Mouse (Mus musculus): ENCODE data around the gene Pomp. TPM values are rescaled to one million over a fixed set of nuclear protein-coding genes. Genes with fewer than 3 reads are reported as not detected.
A peak's percentile ranks its signal among the peaks of the same experiment; 100 is the strongest.
"Not testable (repeated sequence)": the region's sequence is repeated elsewhere in the genome, so short reads cannot be mapped to it uniquely, and the experiment has no call there.

Pomp gene
- polyA plus RNA-seq, 1 experiment from 2014 or later, result 481 TPM

DNA sequence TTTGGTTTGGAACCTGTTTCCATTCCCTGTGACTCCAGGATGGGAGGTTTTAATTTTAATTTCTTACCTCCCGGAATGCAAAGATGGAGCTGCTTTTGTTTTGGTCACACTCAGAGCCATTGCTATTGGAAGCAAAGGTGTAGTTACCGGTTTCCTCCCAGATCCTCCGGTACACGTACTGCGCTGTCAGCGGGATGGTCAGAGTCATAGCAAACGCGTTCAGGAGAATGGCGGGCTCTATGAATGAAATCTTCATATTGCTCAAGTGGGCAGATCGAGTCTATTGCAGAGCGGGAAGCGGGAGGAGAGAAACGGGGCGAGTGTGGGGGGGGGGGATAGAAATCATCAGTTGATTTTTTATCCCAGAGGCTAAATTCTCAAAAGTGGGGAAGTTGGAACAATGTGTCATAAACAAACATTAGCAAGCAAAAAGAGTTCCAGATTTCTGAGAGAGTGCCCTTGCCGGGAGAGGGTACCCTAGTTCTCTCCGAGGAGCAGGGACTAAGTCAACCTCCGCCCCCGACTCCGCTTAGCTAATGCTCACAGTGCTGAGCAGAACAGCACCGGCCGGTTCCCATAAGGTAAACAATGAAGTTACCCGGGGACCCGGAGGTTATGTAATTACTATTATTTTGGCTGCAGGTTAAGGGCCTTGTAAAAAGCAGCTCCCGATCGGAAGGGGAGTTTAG lies 33.6 kb downstream of the Pomp start:
- Histone ChIP-seq H3K4me1 (peaks cover 18% of the 10 kb centered on the region), H3K4me3 (replicated peaks) (peak overlapping the region; percentile 66), H3K36me3 (no peaks in the 10 kb centered on the region), H3K9me3 (replicated peaks) (no peaks in the 10 kb centered on the region), H3K27ac (no peak overlapping the region), H3K27me3 (peaks cover 30% of the 10 kb centered on the region), H3K9ac (peak overlapping the region; percentile 45), H3K4me2 (peak overlapping the region; percentile 94)
- WGBS, result 3% methylated on average over 25 of the region's 25 CpGs
- ATAC-seq (replicated peaks; ENCODE audit: low FRiP score), result peak; percentile 54; the same call in 1 of the 2 replicates

DNA sequence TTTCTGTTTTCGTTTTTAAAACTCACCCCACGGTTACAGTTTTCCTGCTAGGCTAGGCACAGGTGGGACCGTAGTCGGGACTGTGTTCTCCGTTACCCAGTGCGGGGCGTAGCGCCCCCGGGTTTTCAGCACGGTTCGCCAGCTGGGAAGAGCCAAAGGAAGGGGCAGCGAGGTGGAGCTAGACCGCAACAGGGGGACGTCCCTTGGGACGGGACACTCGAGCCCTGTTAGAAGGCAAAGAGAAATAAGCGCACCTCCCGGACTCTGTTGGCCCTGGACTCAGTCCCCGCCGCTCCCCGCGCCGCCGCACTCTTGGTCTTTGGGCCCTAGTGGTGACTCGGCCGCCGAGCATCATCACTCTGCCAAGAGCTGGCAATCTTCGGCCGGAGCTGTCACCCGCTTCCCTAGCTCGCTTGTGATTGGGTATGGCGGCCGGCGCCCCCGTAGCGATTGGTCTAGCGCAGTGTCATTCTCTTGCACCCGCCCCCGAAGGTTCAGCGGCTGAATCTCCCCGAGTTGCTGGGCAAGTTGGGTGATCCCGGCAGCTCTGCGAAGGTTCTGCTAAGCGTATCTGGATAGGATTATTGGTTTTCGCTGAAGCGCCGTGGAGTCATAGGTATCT lies 34.3 kb downstream of the Pomp start, which contains the start of gene Slc46a3:
Slc46a3 (minus strand) TSS at position 361 of the 622 bp plus-strand sequence.
- H3K36me3 ChIP-seq, result no peaks in the 10 kb centered on the region
- peak; percentile 99 for ATAC-seq (replicated peaks; ENCODE audit: low FRiP score)
- no peaks in the 10 kb centered on the region for H3K9me3 ChIP-seq (replicated peaks)
- H3K4me2 ChIP-seq, result peak within 1 kb of the TSS; percentile 94
- H3K4me1 ChIP-seq, result peaks cover 18% of the 10 kb centered on the region
- H3K9ac ChIP-seq, result peak within 1 kb of the TSS; percentile 45
- H3K27ac ChIP-seq, result no peak within 1 kb of the TSS
- under 1% methylated on average over 47 of the region's 47 CpGs for WGBS
- H3K27me3 ChIP-seq, result peaks cover 30% of the 10 kb centered on the region
- peak within 1 kb of the TSS; percentile 66 for H3K4me3 ChIP-seq (replicated peaks)

DNA sequence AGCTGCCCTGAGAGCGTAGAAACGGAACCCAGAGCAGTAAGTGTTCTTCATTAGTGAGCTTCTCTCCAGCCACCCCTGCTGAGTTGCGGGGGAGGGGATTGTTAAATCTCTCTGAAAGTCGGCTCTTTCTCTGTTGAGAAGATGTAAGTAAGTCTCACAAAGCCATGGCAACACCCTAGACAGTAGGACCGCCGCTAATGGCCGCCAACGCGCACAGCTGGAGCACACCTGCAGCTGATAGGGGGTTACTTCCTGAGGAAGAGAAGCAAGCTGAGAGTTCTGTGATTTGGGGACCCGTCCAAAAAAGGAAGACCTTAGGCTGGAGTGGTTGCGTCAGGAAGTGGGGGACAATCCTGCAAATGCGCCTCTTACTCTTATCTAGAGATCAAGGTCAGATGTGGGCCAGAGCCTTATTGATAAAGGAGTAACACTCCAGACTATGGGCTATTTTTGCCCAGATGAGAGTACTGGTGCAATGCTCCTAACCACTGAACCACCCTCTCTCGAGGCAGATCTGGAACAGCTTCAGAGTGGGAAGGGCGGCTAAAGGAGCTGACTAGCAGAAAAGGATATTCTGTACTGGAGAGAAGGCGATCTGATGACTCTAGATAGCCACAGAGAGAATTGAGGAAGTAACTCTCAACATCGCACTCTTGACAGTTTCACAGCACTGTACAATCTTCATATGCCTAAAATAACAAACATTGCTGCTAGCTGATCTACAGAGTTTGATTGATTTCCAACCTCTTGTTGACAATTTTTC lies 35.4 kb downstream of the Pomp start:
- no peak overlapping the region for H3K27ac ChIP-seq
- peaks cover 30% of the 10 kb centered on the region for H3K27me3 ChIP-seq
- H3K9ac ChIP-seq, result no peak overlapping the region
- H3K9me3 ChIP-seq (replicated peaks), result no peaks in the 10 kb centered on the region
- no peaks in the 10 kb centered on the region for H3K36me3 ChIP-seq
- peak overlapping the region; percentile 66 for H3K4me3 ChIP-seq (replicated peaks)
- peaks cover 18% of the 10 kb centered on the region for H3K4me1 ChIP-seq
- ATAC-seq (replicated peaks; ENCODE audit: low FRiP score), result no peak
- 22% methylated on average over 16 of the region's 16 CpGs for WGBS
- peak overlapping the region; percentile 94 for H3K4me2 ChIP-seq

DNA sequence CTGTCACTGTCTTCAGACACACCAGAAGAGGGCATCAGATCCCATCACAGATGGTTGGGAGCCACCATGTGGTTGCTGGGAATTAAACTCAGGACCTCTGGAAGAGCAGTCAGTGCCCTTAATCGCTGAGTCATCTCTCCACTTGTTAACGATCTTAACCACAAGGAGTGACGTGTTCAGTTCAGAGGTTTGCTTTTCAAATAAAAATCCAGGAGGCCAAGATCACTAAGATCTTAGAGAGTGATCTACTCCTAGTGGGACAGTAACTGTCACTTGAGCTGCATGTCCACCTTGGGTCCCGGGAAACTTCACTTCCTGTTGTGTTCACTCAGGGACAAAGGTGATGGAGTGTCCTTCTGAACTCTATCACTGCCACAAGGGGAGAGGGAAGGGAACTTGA lies 36.2 kb downstream of the Pomp start:
- H3K4me3 ChIP-seq (replicated peaks); H3K27ac ChIP-seq; H3K9me3 ChIP-seq (replicated peaks); H3K36me3 ChIP-seq; H3K9ac ChIP-seq; H3K4me2 ChIP-seq; ATAC-seq (replicated peaks; ENCODE audit: low FRiP score): not testable (repeated sequence)
- Histone ChIP-seq H3K27me3 (peaks cover 30% of the 10 kb centered on the region), H3K4me1 (peaks cover 18% of the 10 kb centered on the region)
- 73% methylated on average over 4 of the region's 4 CpGs for WGBS

DNA sequence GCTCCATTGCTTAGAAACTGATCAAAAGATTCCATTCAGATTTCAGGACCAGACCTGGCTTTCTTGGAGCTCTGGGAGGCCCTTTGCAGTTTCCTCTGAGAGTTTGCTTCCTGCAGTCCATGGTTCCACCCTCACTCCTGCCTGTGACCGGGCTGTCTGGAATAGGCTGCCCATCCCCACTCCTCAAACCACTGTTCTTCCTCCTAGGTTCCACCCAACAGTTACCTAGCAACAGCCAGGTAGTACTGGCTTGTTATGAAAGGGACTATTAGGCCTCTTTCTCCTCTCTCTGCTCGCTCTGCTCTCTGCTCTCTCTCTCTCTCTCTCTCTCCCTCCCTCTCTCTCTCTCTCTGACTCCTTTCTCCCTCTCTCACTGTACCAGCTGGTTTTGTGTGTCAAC lies 38.0 kb downstream of the Pomp start:
- Histone ChIP-seq H3K27ac (no peak overlapping the region), H3K4me2 (no peak overlapping the region), H3K4me3 (replicated peaks) (no peak overlapping the region), H3K36me3 (no peaks in the 10 kb centered on the region), H3K9ac (no peak overlapping the region), H3K9me3 (replicated peaks) (no peaks in the 10 kb centered on the region), H3K4me1 (peaks cover 16% of the 10 kb centered on the region), H3K27me3 (peaks cover 21% of the 10 kb centered on the region)
- 71% methylated on average over 2 of the region's 2 CpGs for WGBS
- ATAC-seq (replicated peaks; ENCODE audit: low FRiP score), result no peak

DNA sequence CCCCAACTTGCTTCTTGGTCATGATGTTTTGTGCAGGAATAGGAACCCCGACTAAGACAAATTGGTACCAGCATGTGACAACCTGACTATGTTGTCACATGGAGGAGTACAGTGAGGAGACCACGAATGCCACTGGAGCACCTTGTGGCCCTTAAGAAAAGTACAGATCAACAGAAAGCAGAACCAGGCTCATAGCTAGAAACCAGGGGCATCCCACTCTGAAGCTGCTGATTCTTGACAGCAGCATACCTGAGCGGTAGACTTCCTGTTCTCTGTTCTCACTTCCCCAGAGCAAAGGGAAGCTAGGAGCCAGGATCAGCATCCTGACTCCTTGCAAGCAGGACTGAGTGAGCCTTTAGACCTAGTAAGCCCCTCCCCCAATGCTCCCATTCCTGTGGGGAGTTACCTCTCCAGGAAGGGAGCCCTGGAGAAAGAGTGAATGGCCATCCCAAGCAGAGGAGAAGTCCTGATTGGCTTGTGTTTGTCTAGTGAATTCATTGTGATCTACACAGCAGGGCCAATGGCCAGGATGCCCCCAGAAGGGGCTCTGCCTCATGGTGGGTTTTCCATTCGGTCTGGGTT lies 38.8 kb downstream of the Pomp start:
- Histone ChIP-seq H3K27me3 (peaks cover 14% of the 10 kb centered on the region), H3K9me3 (replicated peaks) (no peaks in the 10 kb centered on the region), H3K4me3 (replicated peaks) (no peak overlapping the region), H3K27ac (no peak overlapping the region), H3K4me2 (no peak overlapping the region), H3K9ac (no peak overlapping the region), H3K36me3 (no peaks in the 10 kb centered on the region), H3K4me1 (peaks cover 10% of the 10 kb centered on the region)
- no peak for ATAC-seq (replicated peaks; ENCODE audit: low FRiP score)
- 71% methylated on average over 4 of the region's 4 CpGs for WGBS

DNA sequence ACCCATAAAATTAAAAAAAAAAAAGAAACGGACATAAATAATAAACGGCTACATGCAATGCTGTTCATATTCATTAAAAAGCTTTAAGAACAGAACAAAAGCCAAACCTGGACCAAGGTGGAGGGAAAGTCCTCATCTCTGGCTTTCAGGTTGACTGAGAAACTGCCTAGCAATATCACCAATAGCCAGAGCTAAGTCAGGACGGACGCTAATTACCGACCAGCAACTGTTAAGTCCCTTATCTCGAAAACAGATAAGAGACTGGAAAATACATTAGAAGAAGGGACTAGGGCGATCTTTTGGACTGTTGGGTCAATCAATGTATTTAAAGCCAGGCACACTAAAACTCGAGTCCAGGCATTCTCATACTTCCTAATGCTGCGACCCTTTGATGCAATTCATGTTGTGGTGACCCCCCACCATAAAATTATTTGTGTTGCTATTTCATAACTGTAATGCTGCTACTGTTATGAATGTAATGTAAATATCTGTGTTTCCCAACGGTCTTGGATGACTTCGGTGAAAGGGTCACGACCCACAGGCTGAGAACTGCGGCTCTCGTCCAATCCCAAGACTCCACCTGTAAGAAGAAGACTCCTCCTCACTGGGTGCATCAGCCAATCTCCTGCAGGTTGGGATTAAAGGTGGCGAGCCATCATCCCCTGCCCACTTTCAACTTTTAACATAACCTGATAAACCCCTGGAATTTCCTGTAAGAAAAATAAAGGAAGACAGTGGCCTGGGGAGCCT lies 41.9 kb downstream of the Pomp start:
- Histone ChIP-seq H3K9me3 (replicated peaks) (no peaks in the 10 kb centered on the region), H3K27ac (no peak overlapping the region), H3K9ac (no peak overlapping the region), H3K4me3 (replicated peaks) (no peak overlapping the region), H3K4me1 (no peaks in the 10 kb centered on the region), H3K27me3 (no peaks in the 10 kb centered on the region), H3K36me3 (no peaks in the 10 kb centered on the region), H3K4me2 (no peak overlapping the region)
- no peak for ATAC-seq (replicated peaks; ENCODE audit: low FRiP score)
- WGBS, result 85% methylated on average over 15 of the region's 15 CpGs

DNA sequence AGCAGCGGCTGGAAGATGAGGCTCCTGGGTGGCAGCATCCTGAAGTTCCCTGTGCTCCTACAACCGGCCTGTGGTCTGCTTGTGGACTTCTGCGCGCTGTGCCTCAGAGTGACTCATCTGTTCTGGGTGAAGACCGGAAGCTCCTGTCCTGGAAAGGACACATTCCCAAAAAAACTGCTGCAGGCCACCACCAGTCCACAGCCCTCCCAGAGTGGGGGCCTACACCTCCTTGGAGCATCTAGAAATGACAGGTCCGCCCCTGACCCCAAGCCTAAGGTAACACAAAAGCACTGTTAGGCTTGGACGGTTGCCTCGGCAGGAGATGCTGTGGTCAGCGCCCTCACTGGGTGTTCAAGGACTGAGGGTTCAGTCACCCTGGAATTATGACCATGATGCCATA lies 42.9 kb downstream of the Pomp start:
- Histone ChIP-seq H3K9ac (no peak overlapping the region), H3K36me3 (no peaks in the 10 kb centered on the region), H3K9me3 (replicated peaks) (no peaks in the 10 kb centered on the region), H3K4me2 (no peak overlapping the region), H3K4me3 (replicated peaks) (no peak overlapping the region), H3K4me1 (no peaks in the 10 kb centered on the region), H3K27ac (no peak overlapping the region), H3K27me3 (no peaks in the 10 kb centered on the region)
- no peak for ATAC-seq (replicated peaks; ENCODE audit: low FRiP score)
- WGBS, result 85% methylated on average over 9 of the region's 9 CpGs

DNA sequence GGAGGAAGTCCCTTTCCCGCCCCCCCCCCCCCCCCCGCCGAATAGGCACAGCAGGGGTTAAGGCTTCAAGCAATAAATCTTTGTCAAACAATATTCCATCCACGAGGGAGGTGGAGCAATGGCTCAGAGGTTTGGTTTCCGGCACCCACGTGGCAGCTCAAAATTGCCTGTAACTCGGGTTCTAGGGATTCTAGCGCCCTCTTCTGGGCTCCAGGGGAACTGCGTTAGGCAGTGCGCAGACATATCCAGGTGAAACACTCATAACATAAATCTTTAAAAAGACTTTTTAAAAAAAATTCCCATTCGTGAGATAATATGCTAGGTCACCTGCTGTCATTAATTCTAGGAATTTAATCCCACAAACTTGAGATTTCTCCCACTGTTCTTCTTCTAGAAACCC lies 46.9 kb downstream of the Pomp start:
- Histone ChIP-seq H3K36me3 (no peaks in the 10 kb centered on the region), H3K4me1 (no peaks in the 10 kb centered on the region)

DNA sequence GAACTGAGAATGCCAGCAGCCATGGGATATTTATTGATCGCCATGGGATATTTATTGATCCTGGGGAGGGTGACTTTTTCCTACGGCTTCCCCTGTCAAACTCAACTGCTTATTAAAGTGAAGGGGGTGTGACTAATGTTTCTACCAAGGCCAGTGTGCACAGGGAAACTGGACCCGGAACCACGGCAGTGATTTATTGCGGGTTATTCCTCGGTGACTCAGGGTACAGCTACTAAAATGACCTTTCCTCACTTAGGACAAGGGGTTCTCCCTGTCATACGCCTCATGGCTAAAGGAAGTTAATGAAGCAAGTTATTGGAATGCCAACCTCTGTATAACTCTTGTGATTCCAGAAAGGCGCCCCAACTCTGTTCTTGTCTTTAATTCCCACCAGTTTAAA lies 47.6 kb downstream of the Pomp start:
- H3K4me3 ChIP-seq (replicated peaks), result no peak overlapping the region
- peaks cover 2% of the 10 kb centered on the region; the same call in 1 of the 2 replicates for H3K27me3 ChIP-seq
- WGBS, result 57% methylated on average over 8 of the region's 8 CpGs
- no peaks in the 10 kb centered on the region for H3K36me3 ChIP-seq
- no peaks in the 10 kb centered on the region for H3K9me3 ChIP-seq (replicated peaks)
- no peak for ATAC-seq (replicated peaks; ENCODE audit: low FRiP score)
- no peak overlapping the region for H3K27ac ChIP-seq
- no peak overlapping the region for H3K4me2 ChIP-seq
- no peak overlapping the region for H3K9ac ChIP-seq
- peaks cover under 1% of the 10 kb centered on the region; the same call in 1 of the 2 replicates for H3K4me1 ChIP-seq

More for the DNA sequence above, 46.9 kb downstream of the Pomp start:
- Histone ChIP-seq H3K9ac (no peak overlapping the region), H3K27ac (no peak overlapping the region), H3K4me3 (replicated peaks) (no peak overlapping the region), H3K27me3 (peaks cover 2% of the 10 kb centered on the region; the same call in 1 of the 2 replicates), H3K9me3 (replicated peaks) (no peaks in the 10 kb centered on the region), H3K4me2 (no peak overlapping the region)
- ATAC-seq (replicated peaks; ENCODE audit: low FRiP score), result no peak
- 53% methylated on average over 11 of the region's 11 CpGs for WGBS

DNA sequence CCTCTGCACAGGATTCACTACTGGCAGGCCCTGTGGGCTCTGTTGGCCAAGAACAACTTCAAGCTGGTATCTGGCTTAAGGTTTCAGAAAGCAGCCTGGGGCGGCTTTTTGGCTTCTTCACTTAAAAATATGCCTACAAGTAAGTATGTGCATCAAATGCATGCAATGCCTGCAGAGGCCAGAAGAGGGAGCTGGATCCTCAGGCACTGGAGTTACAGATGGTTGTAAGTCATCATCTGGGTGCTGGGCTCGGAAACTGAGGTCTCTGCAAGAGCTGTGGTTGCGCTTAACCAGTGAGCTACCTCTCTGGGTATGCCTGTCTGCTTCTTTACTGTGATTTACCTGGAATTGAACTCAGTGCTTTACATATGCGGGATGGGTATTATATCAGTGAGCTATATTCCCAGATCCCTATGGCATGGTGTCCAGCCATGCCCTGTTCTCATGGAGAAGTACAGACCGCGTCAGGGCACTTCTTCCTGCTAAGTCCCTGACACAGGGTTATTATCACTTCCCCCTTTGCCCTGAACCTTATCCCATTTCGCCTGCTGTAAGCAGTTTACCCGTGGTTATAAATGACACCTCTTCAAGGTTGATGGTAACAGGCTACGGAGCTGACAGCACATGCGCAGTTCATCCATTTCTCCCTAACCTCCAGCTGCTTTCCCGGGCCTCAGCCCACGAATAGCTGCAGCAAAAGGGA lies 50.7 kb downstream of the Pomp start:
- H3K4me1 ChIP-seq, result peaks cover 17% of the 10 kb centered on the region
- H3K9me3 ChIP-seq (replicated peaks), result no peaks in the 10 kb centered on the region
- no peak for ATAC-seq (replicated peaks; ENCODE audit: low FRiP score)
- H3K4me3 ChIP-seq (replicated peaks), result no peak overlapping the region
- no peak overlapping the region for H3K27ac ChIP-seq
- 77% methylated on average over 12 of the region's 12 CpGs for WGBS
- peaks cover 2% of the 10 kb centered on the region; the same call in 1 of the 2 replicates for H3K27me3 ChIP-seq
- H3K9ac ChIP-seq, result no peak overlapping the region
- H3K4me2 ChIP-seq, result no peak overlapping the region
- H3K36me3 ChIP-seq, result no peaks in the 10 kb centered on the region

All from kidney, embryonic 15.5 days (tissue).